In genomic region chr17:24307500-24307899, GRCm38 (mm10) we compare ENCODE assay signal across 8 mouse cellular contexts. TPM values are rescaled to one million over a fixed set of nuclear protein-coding genes. Genes with fewer than 3 reads are reported as not detected.
DNase-seq lines count a peak whose midpoint lies in the region; TF ChIP-seq lines count a peak whose summit lies in the region.

No protein-coding gene starts in this region.

- H3K4me1 ChIP-seq in testis, adult 2 months (ENCODE audit: control insufficient read depth, insufficient read depth, low read length) = no peaks in the 10 kb centered on the region

- no peak overlapping the region for H3K27ac ChIP-seq in testis, adult 2 months (ENCODE audit: control insufficient read depth, insufficient read depth, low read depth, low read length)

- peak; percentile 49; the same call in 1 of the 2 replicates for TF ChIP-seq CTCF in testis, adult 2 months (IDR thresholded peaks at IDR 0.05; ENCODE audit: control insufficient read depth, insufficient read depth, insufficient replicate concordance, low read depth, low read length)

- DNase-seq in gastrocnemius, postnatal 10 days = peak; percentile 21
- DNase-seq in gastrocnemius, adult 8-10 months (ENCODE audit: low spot score in 2 of 2) = no peak
- DNase-seq in testis, postnatal 14 days (ENCODE audit: low spot score) = no peak
- peak; percentile 29 for DNase-seq in cerebellum, adult 11-12 months
- peak; percentile 36 for DNase-seq in kidney, adult 9 months
- DNase-seq in mesoderm, embryonic 11.5 days (ENCODE audit: low read depth, low spot score) = peak; percentile 8
- no peak for DNase-seq in frontal cortex, postnatal 25 days (ENCODE audit: low spot score in 2 of 2)

- H3K27me3 ChIP-seq in testis, adult 2 months (ENCODE audit: control insufficient read depth, insufficient read depth, low read length) = no peaks in the 10 kb centered on the region

- no peak for TF ChIP-seq POLR2A in testis, adult 2 months (IDR thresholded peaks at IDR 0.05; ENCODE audit: control insufficient read depth, low read depth, low read length)

- H3K4me3 ChIP-seq in testis, adult 2 months (ENCODE audit: control insufficient read depth, low read depth, low read length) = no peak overlapping the region

- H3K36me3 ChIP-seq in testis, adult 2 months (ENCODE audit: control insufficient read depth, insufficient read depth, low read length) = no peaks in the 10 kb centered on the region

RNA-seq across cellular contexts. Expression of gene Abca17, which starts 43.4 kb away (rescaled TPM):
- total RNA-seq in gastrocnemius, postnatal 10 days (2021) = under 1 TPM in 1 of 2 experiments, not detected in 1; 0.05 TPM
- not detected for total RNA-seq in gastrocnemius, adult 8-10 months (2022)
- polyA plus RNA-seq in testis, adult 2 months (2012; rRNA removed) = 19.5 and 21.1 TPM in 2 replicates

RNA-seq across cellular contexts. Expression of gene Abca3, which starts 44.2 kb away (rescaled TPM):
- 10 to 100 TPM; 10.2 to 11.4 TPM for total RNA-seq in gastrocnemius, postnatal 10 days (2021)
- total RNA-seq in gastrocnemius, adult 8-10 months (2022) = 1 to 10 TPM; 5.7 to 6.7 (median 6.4) TPM
- 5.1 and 7.9 TPM in 2 replicates for polyA plus RNA-seq in testis, adult 2 months (2012; rRNA removed)

RNA-seq across cellular contexts. Expression of gene Ccnf, which starts 56.2 kb away (rescaled TPM):
- 1 to 10 TPM; 5.0 to 8.2 TPM for total RNA-seq in gastrocnemius, postnatal 10 days (2021)
- under 1 TPM; 0.10 to 0.48 (median 0.32) TPM for total RNA-seq in gastrocnemius, adult 8-10 months (2022)
- 10.7 and 13.3 TPM in 2 replicates for polyA plus RNA-seq in testis, adult 2 months (2012; rRNA removed)

Comparison
In these comparisons a context has a peak if more than half of its experiments do, and no peak if none do; other contexts are left out.
1. DNase-seq: peak in gastrocnemius, postnatal 10 days (single experiment), cerebellum, adult 11-12 months (single experiment), kidney, adult 9 months (single experiment) and mesoderm, embryonic 11.5 days (single experiment); none in gastrocnemius, adult 8-10 months (0 of 2), testis, postnatal 14 days (single experiment) and frontal cortex, postnatal 25 days (0 of 2).
2. RNA of gene Ccnf, which starts 56.2 kb away (total RNA-seq): 5.0 to 8.2 TPM in gastrocnemius, postnatal 10 days; 0.10 to 0.48 TPM in gastrocnemius, adult 8-10 months; every median in the first group is over 4 times any median in the second.